Mouse (Mus musculus) adrenal gland, postnatal 4 days (tissue): Measurements from ENCODE around the gene Tmem131l. TPM values are rescaled to one million over a fixed set of nuclear protein-coding genes. Genes with fewer than 3 reads are reported as not detected.

Source experiments
- DNase-seq, 2 experiments: peaks; one replicate each; pipeline ENCODE4 v3.0.0; 2021 to 2022; ENCODE audit warnings: low spot score in 2 of 2, mixed read lengths in 2 of 2
- total RNA-seq, 2 experiments: library from RNA; stranded (reverse); gene quantifications; 2 replicates each; pipeline ENCODE4 v1.2.3; 2021

Tmem131l gene
- total RNA-seq, 2 experiments from 2014 or later = 77.1 to 81.0 TPM

DNA sequence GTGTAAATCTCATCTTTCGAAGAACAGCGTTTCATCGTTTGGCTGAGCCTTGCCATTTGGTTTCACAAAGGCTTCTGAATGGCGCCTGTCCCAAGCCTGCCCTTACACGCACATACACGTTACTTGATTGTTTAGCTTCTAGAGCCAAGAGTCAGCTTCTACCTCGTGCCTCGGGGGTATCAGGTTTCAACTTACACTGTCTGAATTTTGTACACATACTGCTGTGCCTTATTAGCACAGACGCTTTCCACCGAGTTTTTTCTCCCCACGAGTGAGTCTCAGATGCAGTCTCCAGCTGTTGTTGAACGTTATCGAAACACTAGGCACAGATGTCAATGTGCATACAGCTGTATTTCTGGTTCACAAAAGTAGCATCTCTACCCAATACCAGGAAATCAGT, 19.3 kb upstream of the Tmem131l start:
- no peak for DNase-seq

DNA sequence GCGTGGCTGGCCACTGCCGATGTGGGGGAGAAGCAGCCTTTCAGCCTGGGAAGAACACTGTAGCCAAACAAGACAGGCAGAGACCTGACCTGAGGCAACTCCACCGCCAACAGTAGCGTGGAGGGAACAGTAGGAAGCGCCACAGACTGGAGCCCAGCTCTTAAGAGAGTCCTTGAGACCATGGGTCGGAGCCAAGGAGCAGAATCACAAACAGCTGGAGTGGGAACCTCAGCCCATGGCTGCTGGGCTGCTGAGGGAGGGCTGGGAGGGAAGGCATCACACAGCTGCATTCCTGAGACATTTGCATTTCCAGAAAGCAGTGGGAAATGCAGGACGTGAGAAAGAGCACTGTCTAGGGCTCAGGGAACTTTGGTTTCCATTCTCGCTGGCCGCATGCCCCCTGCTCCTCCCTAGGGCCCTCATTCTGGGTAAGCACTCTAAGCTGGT, 8.8 kb upstream of the Tmem131l start:
- DNase-seq = no peak

DNA sequence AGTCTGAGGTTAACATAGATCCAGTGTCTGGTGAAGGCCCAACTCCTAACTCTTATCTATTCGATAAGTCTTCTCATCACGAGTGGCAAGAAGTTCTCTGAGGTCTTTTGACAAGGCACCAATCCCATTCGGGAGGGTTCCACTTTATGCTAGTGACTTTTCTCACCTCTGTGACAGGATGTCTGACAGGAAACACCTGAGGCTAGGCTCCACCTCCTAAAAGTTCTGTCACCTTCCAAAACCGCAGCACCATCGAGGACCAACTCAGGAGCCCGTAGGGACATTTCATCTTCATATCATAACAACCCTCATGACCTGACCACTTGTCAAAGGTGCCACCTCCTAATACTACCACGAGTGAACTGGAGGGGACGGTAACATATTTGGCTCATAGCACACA, 6.2 kb upstream of the Tmem131l start:
- DNase-seq = no peak

DNA sequence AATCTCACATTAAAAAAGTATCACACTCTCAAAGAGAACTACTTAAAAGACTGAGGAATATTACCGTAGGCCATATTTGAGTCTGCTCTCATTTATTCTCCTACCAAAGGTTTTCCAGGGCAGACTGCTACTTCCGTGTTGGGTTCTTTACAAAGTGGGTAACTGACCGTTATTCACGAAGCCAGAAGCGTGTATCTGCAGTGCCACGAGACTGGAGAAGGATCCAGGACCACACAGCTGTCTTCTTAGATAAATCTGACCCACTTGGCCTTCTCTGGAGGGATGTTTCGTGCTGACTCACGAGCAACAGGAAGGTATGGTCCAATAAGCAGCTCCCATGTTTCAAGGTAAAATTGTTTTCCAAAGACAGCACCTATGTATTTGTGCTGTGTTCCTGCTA, 1.8 kb upstream of the Tmem131l start:
- DNase-seq = no peak

DNA sequence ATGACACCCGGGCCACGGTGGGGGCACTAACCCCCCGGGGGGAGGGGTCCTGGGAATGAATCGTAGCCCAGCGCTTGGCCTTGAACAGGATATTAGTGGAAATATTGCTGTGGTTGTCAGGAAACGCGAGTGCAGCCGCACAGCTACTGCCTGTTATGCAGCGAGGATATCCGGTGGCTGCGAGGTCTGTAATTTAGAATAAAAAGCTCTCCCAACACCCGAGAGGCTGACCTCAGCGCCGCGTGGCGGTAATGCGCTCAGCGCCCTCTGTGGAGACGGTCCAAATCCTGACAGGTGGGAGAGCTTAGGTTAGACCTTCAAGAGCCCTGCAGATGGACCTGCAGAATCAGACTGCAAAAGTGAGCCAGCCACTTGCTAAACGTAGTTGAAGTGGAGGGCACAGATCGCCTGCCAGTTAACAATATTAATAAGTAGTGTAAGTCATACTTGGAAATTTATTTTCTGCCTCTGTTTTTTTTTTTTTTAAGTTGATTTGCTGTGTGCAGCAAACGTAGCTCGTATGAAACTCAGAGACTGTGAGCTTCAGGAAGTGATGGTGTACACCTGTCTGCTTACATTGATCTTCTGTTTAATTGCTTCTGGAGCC, 604 bp upstream of the Tmem131l start:
- DNase-seq = peak in 1 of 2 experiments; percentile 19

DNA sequence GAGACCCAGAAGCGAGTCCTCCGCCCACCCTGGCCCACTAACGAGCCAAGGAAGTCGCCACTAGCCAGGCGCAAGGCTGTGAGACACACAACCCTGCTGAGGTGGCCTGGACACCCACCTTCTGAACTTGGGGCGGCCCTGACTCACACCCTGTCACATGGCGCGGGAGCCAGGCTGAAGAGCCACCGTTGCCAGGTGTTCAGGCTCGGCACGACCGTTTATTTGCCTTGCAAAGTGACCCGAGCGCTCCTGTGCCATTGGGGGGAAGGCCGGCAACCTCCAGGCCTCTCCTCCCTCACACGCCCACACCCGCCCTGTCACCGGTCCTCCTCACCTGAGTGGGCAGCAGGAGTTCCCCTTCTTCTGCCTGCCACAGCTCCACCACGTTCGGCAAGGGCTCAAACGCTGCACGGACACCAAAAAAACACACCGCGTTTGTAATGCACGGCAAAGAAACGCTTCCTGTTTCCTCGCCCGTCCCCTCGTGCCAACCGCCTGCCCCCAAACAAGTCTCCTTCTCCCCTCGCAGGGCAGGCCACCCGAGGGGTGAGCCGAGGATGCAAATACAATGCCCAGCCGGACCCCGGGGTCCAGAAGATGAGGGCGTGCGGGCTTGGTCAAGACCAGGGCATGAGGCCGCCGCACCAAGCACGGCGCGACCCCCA, 862 bp downstream of the Tmem131l start:
- peak in 1 of 2 experiments; percentile 29 for DNase-seq

DNA sequence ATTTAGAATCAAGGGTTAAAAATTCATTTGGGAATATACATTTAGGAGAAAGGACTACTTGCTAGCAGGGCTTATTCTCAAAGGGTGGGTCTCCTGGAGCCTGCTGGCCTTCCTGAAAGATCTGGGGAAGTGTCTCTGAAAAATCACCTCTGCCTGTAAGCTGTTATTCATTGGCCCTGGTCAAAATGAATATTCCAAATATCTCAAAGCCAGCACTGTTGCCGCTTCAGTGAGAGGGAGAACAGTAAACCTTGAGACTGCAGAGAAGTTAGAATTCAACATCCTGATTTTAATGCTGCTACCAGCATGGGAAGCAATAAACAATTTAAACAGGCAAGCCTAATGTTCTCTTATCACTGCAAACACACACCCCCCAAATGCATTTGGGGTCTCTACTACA, 1.8 kb downstream of the Tmem131l start:
- DNase-seq = no peak

DNA sequence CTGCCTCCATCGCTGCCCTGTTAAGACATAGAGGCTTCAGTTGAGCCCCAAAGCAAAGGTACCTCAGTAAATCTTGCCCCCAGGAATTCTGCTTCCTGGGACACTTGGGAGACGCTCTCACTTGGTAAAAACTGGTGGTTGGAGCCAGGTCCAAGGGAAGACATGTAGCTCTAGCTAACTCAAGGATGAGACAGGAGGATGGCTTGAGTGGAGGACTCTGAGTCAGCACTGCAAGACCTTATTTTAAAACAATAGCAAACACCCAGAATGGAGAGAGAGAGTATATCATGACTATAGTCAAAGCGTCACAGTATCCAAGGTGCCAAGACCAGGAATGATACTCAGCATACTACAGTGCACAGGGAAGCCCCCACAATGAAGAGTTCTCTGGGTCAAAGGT, 2.4 kb downstream of the Tmem131l start:
- no peak for DNase-seq

DNA sequence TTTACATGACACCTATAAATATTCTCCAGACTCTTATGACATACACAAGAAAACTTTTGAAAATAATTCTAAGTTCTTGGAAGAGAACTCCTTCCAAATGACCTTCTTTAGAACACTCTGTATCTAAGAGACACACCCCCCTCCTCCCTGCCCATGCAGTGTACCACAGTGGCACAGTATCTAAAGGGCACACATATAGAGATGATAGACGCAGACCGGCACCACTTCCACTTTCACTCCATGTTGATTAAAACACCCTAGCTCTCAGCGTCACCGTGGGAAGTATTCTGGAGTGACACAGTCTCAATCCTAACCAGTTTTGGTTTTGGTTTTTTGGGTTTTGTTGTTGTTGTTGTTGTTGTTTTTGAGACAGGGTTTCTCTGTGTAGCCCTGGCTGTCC, 3.1 kb downstream of the Tmem131l start:
- DNase-seq = no peak

DNA sequence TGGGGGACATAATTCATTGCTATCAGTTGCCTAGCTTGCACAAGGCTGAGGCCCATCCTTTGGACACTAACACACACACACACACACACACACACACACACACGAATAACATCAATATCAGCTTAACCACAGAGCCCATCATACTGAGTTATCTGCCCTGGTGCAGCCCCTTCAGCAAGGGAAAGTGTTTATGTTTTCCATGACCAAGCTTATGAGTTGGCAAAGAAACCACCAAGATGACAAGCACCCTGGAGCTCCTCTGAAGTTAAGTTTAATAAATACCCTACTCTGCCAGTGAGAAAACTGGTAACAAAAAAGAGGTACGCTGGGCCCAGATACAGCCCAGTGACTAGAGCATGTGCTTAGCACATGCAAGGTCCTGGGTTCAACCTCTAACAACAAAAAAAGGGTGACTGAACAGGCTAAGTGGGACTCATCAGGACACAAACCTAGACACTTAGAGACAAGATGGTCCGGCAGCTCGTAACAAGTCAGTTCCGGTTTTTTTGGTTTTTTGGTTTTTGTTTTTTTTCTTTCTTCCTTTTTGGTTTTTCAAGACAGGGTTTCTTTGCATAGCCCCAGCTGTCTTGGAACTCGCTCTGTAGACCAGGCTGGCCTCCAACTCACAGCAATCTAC, 4.1 kb downstream of the Tmem131l start:
- DNase-seq = no peak

DNA sequence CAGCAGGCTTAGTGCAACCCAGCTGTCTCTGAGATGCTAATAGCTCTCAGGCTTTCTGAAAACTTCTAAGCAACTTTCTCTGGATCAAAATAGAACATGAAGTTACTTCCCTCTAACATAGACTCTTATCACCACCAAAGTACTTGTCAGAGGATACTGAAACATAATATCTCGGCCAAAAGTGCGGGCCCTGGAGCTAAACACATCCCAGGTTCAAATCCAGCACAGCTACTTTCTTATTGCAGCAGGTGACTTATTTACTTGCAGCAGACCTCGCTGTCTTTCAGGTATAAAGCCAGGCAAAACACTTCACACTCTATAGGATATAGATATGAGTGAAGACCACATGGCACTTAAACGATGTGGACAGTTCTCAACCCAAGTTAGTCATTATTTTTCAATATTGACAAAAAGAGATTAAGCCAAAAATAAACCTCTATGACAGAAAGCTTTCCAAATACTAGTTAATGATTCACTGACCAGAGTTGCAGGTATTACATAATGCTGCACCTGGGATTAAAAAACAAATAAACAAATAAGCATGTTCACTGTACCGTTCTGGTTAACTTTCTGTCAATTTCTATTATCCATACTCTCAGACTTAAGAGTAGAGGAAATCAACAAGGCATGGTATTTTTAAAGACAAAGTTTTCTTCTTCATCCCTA, 5.7 kb downstream of the Tmem131l start:
- DNase-seq = no peak

DNA sequence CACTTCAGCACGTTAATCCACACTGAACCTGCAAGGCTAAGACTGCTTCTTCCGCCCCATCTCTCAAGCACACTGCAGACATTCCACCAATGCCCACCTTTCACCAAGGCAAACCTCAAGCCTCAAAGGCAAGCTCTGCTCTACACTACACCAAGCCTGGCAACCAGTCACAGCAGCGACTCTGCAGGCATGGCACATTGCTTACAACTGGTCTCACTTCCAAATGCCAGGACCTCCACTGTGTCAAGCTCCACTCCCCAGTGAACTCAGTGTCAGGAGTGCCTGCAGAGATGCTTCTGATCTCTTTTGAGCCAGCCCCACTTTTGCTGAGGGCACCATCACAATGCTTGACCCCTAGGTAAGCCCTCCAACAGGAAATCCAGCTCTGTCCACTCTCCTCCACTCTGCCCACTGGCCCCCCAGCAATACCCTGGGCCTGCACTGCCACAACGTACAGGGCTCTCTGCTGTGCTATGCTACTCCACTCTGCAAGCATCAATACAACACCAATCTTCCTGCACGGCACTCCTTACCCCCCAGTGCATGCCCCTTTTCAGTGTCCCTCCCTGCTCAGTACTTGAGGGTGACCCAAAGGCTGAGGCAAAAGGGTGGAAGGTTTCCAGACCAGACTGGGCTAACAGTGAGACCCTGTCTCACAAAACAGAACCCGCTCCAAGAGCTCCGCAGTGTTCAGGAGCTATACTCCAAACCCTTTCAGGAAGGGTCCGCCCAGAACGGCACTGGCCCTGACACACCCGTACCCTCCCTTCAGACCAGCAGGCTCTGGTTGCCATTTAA, 6.8 kb downstream of the Tmem131l start:
- DNase-seq = no peak

DNA sequence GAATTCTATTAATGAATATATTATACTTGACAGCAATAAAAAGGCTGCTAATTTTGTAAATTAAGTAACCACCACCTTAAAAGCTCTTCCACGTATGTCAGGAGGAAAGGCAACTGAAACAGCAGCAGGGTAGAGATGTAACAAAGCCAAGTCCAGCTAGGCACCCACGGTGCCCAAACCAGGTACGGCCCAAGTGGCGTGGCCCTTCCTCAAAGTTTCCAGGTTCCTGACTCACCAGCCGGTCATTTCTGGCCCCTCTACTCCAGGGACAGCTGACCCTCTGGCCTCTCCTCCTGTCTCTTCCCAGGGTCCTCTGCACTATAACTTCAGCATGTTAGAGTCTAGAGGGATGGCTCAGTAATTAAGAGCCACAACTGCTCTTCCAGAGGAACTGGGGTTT, 7.6 kb downstream of the Tmem131l start:
- no peak for DNase-seq

DNA sequence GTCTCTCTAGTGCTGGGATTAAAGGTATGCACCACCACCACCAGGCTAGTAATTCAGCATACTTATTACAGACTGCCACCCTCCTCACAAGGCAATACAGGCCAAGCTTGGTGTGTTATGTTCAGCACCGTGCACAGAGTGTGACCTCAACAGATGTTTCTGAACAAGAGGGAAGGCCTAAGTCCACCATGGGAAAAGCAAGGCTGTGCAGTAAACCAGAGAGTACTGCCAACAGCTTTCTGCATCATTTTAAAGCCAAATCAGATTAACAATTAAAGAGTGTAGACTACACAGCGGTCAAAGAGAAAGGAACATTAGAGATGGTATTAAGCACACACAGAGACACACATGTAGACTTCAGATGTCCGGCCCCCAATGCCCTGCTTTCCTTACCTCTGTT, 8.8 kb downstream of the Tmem131l start:
- no peak for DNase-seq

DNA sequence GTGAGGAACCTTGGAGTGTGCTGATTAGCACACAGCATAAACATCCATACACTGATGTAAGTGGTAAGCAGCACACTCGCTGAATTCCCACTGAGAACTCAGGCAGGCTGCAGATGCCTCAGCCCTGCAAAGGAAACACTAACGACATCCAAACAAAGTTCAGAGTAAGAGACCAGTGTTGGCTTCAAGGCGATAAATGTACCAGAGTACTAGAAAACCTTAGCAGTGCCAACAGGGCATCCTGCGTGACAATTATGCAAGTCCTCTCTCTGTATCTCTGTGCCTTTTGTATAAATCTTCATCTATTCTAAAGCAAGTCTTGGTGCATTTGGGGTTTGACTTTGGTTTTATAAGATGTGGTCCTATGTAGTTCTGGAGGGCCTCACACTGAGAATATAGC, 11.0 kb downstream of the Tmem131l start:
- no peak for DNase-seq

DNA sequence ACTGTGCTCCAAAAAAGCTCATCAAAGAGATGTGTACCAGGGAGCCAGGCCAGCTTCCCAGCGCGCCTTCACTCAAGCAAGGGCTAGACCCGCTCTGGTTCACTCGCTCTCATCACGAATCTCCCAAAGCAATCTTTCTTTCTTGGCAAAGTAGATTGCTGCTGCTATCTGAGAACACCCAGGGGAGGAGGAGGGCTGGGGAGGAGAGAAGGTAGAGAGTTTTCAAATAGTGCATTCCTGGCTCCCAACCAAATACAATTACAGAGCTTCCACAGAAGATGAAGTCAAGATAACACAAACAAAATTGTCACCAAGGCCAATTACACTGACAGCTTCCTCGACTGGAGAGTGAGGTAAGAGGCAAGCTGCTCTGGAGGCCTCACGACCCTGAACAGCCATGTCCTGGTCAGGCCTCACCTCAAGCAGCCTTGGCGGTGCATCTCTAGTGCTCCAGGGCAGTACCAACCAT, 12.2 kb downstream of the Tmem131l start:
- DNase-seq = no peak

DNA sequence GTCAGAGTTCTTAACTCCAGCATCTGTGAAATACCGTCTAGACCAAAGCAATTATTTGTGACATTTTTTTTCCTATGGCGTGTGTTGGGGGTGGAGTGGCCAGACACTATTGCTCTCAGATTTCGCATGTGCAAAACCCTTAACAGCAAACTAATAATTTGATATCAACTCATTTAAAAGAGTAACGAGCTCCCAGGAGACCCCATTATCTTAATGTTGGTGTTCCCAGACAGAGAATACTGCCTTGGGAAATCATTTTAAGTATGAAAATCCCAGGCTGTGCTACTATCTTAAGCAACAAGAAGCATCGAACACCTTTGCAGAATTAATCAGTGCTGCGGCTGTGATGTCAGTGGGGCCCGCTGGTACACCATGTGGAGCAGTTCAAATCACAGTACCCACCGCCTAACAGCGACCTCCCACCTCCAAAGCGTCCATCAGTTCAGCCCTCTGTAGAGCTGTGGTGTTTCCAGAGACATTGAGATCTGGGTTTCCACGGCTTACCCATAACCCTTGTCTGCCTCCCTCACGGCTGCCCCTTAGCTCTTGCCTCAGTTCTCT, 15.4 kb downstream of the Tmem131l start:
- DNase-seq = no peak

DNA sequence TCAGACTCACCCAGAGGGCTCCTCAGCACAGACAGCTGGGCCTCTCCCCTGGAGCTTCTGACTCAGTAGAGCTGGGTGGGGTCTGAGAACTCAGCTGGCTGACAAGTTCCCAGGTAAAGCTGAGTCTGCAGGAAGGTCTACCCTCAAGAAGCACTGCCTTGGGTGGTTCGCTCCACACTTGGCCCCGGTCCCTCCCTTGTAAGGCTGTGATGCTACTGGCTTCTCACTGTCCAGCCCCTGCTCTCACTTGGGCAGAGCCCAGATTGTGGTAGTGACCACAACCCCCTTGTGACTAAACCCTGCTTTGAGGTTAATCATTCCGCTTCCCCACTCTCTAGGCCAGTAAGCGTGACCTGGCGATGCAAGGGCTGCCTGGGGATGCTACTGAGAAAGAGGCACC, 17.3 kb downstream of the Tmem131l start:
- no peak for DNase-seq

DNA sequence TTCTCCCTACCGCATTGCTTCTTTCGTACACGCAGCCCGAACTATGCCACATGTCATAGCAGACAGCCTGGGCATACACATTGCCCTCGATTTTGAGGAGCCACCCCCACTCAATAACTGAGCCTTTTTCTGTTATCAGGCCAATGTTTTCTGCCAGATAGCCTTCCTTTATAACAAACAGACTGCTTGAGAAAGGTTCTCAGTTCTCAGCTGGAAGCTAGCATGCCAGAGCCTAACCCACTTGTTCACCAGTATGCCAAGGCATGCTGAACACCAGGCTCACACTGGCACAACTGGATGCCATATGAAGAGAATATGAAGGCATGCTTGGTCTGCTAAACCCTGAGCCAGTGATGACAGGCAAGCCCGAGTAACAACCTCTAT, 17.8 kb downstream of the Tmem131l start:
- no peak for DNase-seq

DNA sequence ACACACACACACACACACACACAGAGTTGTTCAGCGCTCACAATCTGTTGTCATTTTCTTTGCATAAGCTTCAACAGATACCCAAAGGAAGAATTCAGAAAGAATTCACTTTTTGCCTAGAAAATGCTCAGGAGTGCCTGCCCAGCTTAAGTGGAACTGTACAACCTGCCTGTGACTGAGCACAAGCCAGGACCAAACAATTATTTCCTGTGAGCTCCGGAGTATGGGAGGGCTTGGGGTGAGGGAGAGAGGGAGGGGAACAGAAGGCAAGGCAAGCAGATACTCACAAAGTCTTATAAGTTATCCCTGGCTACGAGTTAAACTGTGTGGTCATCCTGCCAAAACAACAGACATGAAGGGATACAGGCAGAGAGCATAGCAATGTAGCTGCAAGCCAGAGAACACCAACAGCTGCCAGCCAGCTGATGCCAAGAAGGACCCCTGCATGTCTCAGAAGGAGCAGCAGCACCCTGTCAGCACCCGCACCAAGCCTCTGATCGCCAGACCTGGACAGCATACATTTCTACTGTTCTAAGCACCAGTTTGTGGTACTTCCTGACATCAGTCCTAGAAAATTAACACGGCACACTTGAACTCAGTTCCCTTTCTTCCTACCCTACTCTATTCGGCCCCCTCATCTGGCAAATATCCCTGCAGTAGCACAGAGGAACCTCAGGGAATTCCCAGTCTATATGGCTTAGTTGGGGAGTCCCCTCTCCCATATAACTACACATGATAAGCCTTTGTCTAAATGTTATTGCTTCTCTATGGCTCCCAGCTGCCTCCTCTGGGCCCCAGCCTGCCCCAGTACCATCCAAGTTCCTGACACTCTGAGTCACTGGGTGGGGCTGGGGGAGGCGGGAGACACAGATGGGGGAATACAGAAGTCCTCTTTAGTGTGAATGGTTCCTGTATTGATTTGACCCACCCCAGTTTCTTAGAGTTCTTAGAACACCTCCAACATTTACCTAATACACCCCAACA, 18.5 kb downstream of the Tmem131l start:
- no peak for DNase-seq
